Mouse (Mus musculus): ENCODE measurements around the gene Eda.
"Not testable (repeated sequence)": the region's sequence is repeated elsewhere in the genome, so short reads cannot be mapped to it uniquely, and the experiment has no call there.

Gene Eda

GRCm38 (mm10) chrX:100409245-100409644 is 433.8 kb downstream of the Eda start:
- no peak for DNase-seq (ENCODE audit: low spot score)

DNA sequence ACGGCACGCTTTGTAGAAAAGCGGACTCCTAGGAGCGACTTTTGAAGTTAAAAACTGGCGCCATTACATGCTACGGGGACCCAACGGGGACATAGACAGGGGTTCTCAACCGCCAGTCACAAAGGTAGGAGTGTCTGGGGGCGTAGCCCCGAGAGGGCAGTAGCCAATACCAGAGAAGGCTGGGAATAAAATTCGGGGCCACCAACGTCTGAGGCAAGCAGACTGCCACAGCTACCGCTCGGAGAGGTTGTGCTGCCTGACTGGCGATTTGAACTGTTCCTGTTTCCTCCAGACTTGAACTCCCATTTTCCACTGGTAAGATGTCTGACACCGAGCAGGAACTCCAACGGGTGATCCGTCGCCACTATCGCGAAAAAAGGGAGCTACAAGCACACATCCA is 453.3 kb downstream of the Eda start, which contains the start of gene Otud6a:
Gene Otud6a (plus strand): TSS at position 321 of the 400 bp plus-strand sequence.
- no peak for DNase-seq (ENCODE audit: low spot score)

DNA sequence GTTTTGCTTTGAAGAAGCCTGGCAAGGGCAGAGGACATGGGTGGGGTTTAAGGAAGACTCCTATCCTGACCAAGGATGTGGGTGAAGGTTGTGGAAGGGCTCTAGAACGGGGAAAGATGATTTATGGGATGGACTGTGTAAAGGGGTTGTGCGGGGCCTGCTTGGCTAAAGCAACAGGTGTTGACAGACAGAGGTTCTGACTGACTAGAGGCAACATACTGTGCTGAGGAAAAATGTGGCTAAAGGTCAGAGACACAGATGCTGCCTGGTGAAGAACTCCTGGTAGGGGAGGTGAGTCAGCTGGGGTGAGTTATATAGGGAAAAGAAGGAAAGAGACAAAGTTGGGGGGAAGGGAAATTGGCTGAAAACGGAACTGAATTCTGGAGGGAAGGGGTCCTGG is 456.9 kb downstream of the Eda start:
- DNase-seq (ENCODE audit: low spot score) = no peak

GRCm38 (mm10) chrX:100442617-100443016 is 467.2 kb downstream of the Eda start, which contains the start of gene Awat2:
Gene Awat2 (minus strand): TSS chrX:100442717.
- DNase-seq (ENCODE audit: low spot score) = not testable (repeated sequence)

DNA sequence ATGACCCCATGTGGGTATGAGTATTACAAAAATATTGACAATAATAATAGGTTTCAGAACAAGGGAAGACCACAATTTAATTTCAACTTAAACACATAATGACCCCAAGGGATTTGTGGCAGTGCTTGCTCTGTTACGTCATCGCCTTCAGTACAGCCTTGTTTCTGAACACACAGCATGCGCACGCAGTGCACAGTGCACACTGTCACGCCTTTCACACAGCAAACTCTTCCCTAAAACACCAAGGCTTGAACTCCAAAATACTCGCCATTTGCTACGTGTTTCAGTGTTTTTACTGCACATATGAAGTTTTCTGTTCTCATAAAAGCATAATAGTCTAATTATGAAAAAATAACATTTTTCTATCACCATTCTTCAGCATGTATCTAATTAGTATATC is 468.1 kb downstream of the Eda start:
- DNase-seq (ENCODE audit: low spot score) = no peak
